Mouse (Mus musculus): ENCODE measurements at regions not wholly inside any gene's neighbourhood (a gene's known extent, or its start where the extent isn't known, plus 50 kb on each side); places are given as distances from the start of the nearest gene placed in this dataset.

DNA sequence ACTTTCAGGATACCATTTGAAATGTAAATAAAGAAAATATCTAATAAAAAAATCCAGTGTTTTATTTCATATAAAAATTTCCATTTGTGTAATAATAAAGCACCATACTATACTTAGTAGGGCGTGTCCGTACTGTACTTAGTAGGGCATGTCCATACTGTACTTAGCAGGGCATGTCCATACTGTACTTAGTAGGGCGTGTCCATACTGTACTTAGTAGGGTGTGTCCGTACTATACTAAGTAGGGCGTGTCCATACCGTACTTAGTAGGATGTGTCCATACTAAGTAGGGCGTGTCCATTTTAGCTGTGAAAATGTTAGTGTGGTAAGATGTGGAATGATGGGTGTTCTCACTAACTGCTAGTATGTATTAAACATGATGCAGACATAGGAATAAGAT lies 1134.8 kb upstream of the Prmt6 start:
- no peak for TF ChIP-seq CTCF (IDR thresholded peaks at IDR 0.05; ENCODE audit: low read depth)
- TF ChIP-seq EP300 (optimal IDR thresholded peaks at IDR 0.05) = no peak

All from stomach, postnatal 0 days (tissue).